Mouse (Mus musculus): Measurements from ENCODE around the gene Mink1.

DNA sequence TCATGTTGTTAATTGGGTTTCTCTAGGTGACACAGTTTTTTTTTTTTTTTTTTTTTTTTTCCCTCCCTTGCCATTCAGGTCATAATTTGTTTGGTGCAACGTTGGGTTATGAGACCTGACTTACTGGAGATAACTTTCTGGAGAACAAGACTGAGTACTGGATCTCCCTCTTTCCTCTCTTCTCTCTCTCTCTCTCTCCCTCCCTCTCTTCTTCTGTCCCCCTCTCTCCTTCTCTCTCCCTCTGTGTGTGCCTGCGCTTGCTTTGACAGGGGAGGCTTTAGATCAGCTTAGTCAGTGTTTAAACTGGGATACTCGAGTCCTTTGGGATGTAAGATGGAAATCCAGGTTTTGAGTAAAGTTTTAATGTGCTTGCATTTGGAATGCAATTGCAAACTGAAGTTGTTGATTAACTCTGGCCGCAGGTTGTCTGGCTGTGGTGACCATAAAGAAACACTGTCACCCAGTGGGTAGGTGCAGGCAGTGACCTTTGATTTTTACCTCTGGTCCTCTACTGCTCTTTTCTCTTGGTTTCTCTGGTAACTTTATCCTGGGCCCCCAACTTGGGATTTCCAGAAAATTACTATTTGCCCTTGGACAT lies 1.7 kb downstream of the Mink1 start:
- TF ChIP-seq EP300 (optimal IDR thresholded peaks at IDR 0.05), result no peak
- TF ChIP-seq CTCF (IDR thresholded peaks at IDR 0.05; ENCODE audit: low read depth), result no peak
